Mouse (Mus musculus): ENCODE measurements at regions not wholly inside any gene's neighbourhood (a gene's known extent, or its start where the extent isn't known, plus 50 kb on each side); places are given as distances from the start of the nearest gene placed in this dataset.

DNA sequence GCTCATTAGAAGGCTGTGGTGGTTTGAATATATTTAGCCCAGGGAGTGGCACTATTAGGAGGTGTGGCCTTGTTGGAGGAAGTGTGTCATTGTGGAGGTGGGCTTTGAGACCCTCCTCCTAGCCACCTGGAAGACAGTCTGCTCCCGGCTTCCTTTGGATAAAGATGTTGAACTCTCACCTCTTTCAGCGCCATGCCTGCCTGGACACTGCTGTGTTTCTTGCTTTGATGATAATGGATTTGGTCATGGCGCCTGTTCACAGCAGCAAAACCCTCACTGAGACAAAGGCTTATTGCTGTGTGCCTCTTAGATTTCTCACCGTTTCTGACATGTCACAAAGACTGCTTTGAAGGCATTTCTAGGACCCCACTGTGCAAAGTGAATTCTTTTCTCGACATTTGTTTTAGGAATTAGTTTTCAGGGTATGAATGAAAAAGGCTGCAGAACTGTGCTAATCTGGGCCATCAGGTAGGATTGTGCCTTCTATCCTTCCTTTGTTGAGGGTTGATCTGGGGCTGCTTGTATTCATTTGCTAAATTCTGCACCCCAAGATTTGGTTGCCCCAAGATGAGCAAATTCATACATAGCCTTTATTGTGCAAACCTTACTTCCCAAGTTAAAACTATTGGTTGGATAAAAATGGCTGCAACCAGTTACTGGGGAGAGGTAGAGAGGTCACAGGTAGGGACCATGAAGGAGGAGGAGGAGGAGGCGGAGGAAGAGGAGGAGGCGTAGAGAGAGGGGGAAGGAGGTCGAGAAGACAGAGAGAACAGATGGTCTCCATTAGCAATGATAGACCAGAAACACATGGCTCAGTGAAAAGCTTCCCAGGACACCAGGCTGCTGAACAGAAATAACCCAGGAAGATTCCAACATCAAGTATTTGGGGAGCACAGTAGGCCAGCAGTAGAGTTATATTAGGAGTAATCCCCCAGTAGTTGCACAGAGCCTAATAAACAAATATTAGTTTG is 93.2 kb downstream of the Slc4a3 start:
- Histone ChIP-seq H3K36me3 (replicated peaks; ENCODE audit: insufficient read depth, low read length) (no peaks in the 10 kb centered on the region), H3K4me3 (ENCODE audit: low read depth, low read length) (no peak overlapping the region), H3K4me1 (ENCODE audit: insufficient read depth) (no peaks in the 10 kb centered on the region), H3K27me3 (ENCODE audit: insufficient read depth, low read length) (no peaks in the 10 kb centered on the region), H3K27ac (ENCODE audit: low read depth) (no peak overlapping the region), H3K9me3 (ENCODE audit: low read length) (no peaks in the 10 kb centered on the region), H3K9ac (replicated peaks) (no peak overlapping the region), H3K4me2 (ENCODE audit: low read depth, low read length) (no peak overlapping the region)
- TF ChIP-seq EP300 (IDR thresholded peaks at IDR 0.05; ENCODE audit: low read depth) (no peak), CTCF (IDR thresholded peaks at IDR 0.05; ENCODE audit: low read depth) (no peak)
- DNase-seq (no peak), ATAC-seq (no peak)
- WGBS (ENCODE audit: insufficient replicate concordance), result 70% methylated on average over 8 of the region's 8 CpGs

DNA sequence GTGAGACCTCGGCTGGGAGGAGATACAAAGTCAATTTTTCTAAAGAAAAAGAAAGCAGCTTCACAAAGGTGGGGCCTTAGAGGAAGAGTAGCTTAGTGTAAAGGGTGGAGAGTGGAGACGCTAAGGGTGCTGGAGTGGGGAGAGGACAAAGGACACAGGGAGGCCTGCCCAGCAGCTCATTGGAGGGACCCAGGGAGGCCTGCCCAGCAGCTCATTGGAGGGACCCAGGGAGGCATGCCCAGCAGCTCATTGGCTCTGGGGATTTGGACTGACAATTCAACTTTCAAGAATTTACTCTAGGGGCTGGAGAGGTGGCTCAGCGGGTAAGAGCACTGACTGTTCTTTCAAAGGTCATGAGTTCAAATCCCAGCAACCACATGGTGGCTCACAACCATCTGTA is 96.4 kb downstream of the Slc4a3 start:
- TF ChIP-seq EP300 (IDR thresholded peaks at IDR 0.05; ENCODE audit: low read depth) (no peak), CTCF (IDR thresholded peaks at IDR 0.05; ENCODE audit: low read depth) (no peak)
- Histone ChIP-seq H3K4me3 (ENCODE audit: low read depth, low read length) (no peak overlapping the region), H3K4me1 (ENCODE audit: insufficient read depth) (no peaks in the 10 kb centered on the region), H3K9ac (replicated peaks) (no peak overlapping the region), H3K27ac (ENCODE audit: low read depth) (no peak overlapping the region), H3K27me3 (ENCODE audit: insufficient read depth, low read length) (no peaks in the 10 kb centered on the region), H3K4me2 (ENCODE audit: low read depth, low read length) (no peak overlapping the region), H3K9me3 (ENCODE audit: low read length) (no peaks in the 10 kb centered on the region), H3K36me3 (replicated peaks; ENCODE audit: insufficient read depth, low read length) (no peaks in the 10 kb centered on the region)
- no peak for ATAC-seq
- no peak for DNase-seq
- 49% methylated on average over 3 of the region's 3 CpGs for WGBS (ENCODE audit: insufficient replicate concordance)

GRCm38 (mm10) chr1:75652547-75652946 is 106.5 kb downstream of the Slc4a3 start:
- H3K36me3 ChIP-seq (replicated peaks; ENCODE audit: insufficient read depth, low read length), result no peaks in the 10 kb centered on the region
- peak; percentile 63 for DNase-seq
- H3K4me1 ChIP-seq (ENCODE audit: insufficient read depth), result no peaks in the 10 kb centered on the region; the same call in 1 of the 2 replicates
- peak; percentile 49 for ATAC-seq
- 17% methylated on average over 10 of the region's 10 CpGs for WGBS (ENCODE audit: insufficient replicate concordance)
- H3K4me2 ChIP-seq (ENCODE audit: low read depth, low read length), result no peak overlapping the region
- no peak for TF ChIP-seq EP300 (IDR thresholded peaks at IDR 0.05; ENCODE audit: low read depth)
- peak; percentile 63 for TF ChIP-seq CTCF (IDR thresholded peaks at IDR 0.05; ENCODE audit: low read depth)
- no peak overlapping the region for H3K9ac ChIP-seq (replicated peaks)
- no peak overlapping the region for H3K27ac ChIP-seq (ENCODE audit: low read depth)
- H3K4me3 ChIP-seq (ENCODE audit: low read depth, low read length), result no peak overlapping the region
- H3K9me3 ChIP-seq (ENCODE audit: low read length), result no peaks in the 10 kb centered on the region
- no peaks in the 10 kb centered on the region for H3K27me3 ChIP-seq (ENCODE audit: insufficient read depth, low read length)

- 63% methylated on average over 3 of the region's 3 CpGs for WGBS (ENCODE audit: insufficient replicate concordance)
- no peaks in the 10 kb centered on the region for H3K36me3 ChIP-seq (replicated peaks; ENCODE audit: insufficient read depth, low read length)
- TF ChIP-seq EP300 (IDR thresholded peaks at IDR 0.05; ENCODE audit: low read depth), result no peak
- no peak for TF ChIP-seq CTCF (IDR thresholded peaks at IDR 0.05; ENCODE audit: low read depth)
- DNase-seq, result no peak
- no peak overlapping the region for H3K4me2 ChIP-seq (ENCODE audit: low read depth, low read length)
- no peak overlapping the region for H3K4me3 ChIP-seq (ENCODE audit: low read depth, low read length)
- H3K27me3 ChIP-seq (ENCODE audit: insufficient read depth, low read length), result no peaks in the 10 kb centered on the region
- no peak overlapping the region for H3K27ac ChIP-seq (ENCODE audit: low read depth)
- no peak for ATAC-seq
- no peaks in the 10 kb centered on the region for H3K9me3 ChIP-seq (ENCODE audit: low read length)
- H3K4me1 ChIP-seq (ENCODE audit: insufficient read depth), result no peaks in the 10 kb centered on the region; the same call in 1 of the 2 replicates
- H3K9ac ChIP-seq (replicated peaks), result no peak overlapping the region
Observed at GRCm38 (mm10) chr1:75652987-75653573, 107.0 kb downstream of the Slc4a3 start.

- TF ChIP-seq EP300 (IDR thresholded peaks at IDR 0.05; ENCODE audit: low read depth) (no peak), CTCF (IDR thresholded peaks at IDR 0.05; ENCODE audit: low read depth) (peak; percentile 89)
- Histone ChIP-seq H3K36me3 (replicated peaks; ENCODE audit: insufficient read depth, low read length) (no peaks in the 10 kb centered on the region), H3K27ac (ENCODE audit: low read depth) (no peak overlapping the region), H3K4me2 (ENCODE audit: low read depth, low read length) (peak overlapping the region; percentile 47; the same call in 1 of the 2 replicates), H3K9me3 (ENCODE audit: low read length) (no peaks in the 10 kb centered on the region), H3K9ac (replicated peaks) (no peak overlapping the region), H3K4me3 (ENCODE audit: low read depth, low read length) (no peak overlapping the region), H3K27me3 (ENCODE audit: insufficient read depth, low read length) (no peaks in the 10 kb centered on the region), H3K4me1 (ENCODE audit: insufficient read depth) (no peaks in the 10 kb centered on the region; the same call in 1 of the 2 replicates)
- DNase-seq, result peak; percentile 53
- WGBS (ENCODE audit: insufficient replicate concordance), result 4% methylated on average over 9 of the region's 9 CpGs
- no peak for ATAC-seq
Observed at GRCm38 (mm10) chr1:75653671-75654076, 107.6 kb downstream of the Slc4a3 start.

DNA sequence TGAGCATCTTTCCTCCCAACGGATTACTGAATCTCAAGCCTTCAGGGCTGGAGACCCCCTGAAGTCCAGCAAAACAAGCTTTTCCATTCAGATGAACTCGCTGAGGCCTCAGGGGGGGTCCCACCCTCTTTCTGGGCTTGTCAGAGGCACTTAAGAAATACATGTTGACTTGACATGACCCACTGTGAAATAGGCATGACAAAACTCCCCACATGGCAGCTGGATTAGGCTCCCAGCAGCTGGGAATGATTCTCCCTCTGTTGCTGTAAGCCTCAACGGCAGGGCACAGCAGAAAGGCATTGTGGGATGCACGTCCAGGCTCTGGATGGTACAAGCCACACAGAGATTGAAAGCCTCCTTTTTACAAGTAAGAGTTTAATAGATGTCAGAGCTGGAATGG is 110.5 kb downstream of the Slc4a3 start:
- WGBS (ENCODE audit: insufficient replicate concordance), result 58% methylated on average over 4 of the region's 4 CpGs

More for the DNA sequence above, 110.5 kb downstream of the Slc4a3 start:
- Histone ChIP-seq H3K4me2 (ENCODE audit: low read depth, low read length) (no peak overlapping the region), H3K27me3 (ENCODE audit: insufficient read depth, low read length) (no peaks in the 10 kb centered on the region), H3K4me3 (ENCODE audit: low read depth, low read length) (no peak overlapping the region), H3K36me3 (replicated peaks; ENCODE audit: insufficient read depth, low read length) (no peaks in the 10 kb centered on the region), H3K9me3 (ENCODE audit: low read length) (no peaks in the 10 kb centered on the region), H3K27ac (ENCODE audit: low read depth) (no peak overlapping the region), H3K4me1 (ENCODE audit: insufficient read depth) (peaks cover 5% of the 10 kb centered on the region), H3K9ac (replicated peaks) (no peak overlapping the region)
- TF ChIP-seq EP300 (IDR thresholded peaks at IDR 0.05; ENCODE audit: low read depth) (no peak), CTCF (IDR thresholded peaks at IDR 0.05; ENCODE audit: low read depth) (no peak)
- DNase-seq (no peak), ATAC-seq (no peak)

All from liver, postnatal 0 days (tissue).